Mouse (Mus musculus): ENCODE results near the gene H2al1m. TPM values are rescaled to one million over a fixed set of nuclear protein-coding genes. Genes with fewer than 3 reads are reported as not detected.
A peak's percentile ranks its signal among the peaks of the same experiment; 100 is the strongest.
"Not testable (repeated sequence)": the region's sequence is repeated elsewhere in the genome, so short reads cannot be mapped to it uniquely, and the experiment has no call there.

The H2al1m gene
- polyA plus RNA-seq (2012; rRNA removed) = 1.0 and 1.4 TPM in 2 replicates

GRCm38 (mm10) chrX:9283464-9283863 is at the start of gene H2al1m:
H2al1m (plus strand) TSS chrX:9283764.
- no CpG with 5 or more reads among the region's 1 CpGs for WGBS
- DNase-seq; H3K4me3 ChIP-seq (replicated peaks; ENCODE audit: insufficient read depth, low read depth, low read length); H3K27me3 ChIP-seq (ENCODE audit: control insufficient read depth, insufficient read depth, low read length); H3K27ac ChIP-seq (ENCODE audit: insufficient read depth, low read length); H3K4me1 ChIP-seq (ENCODE audit: control insufficient read depth, insufficient read depth, low read length): not testable (repeated sequence)

- Histone ChIP-seq H3K4me1 (ENCODE audit: control insufficient read depth, insufficient read depth, low read length) (peaks cover 12% of the 10 kb centered on the region), H3K27ac (ENCODE audit: insufficient read depth, low read length) (peak overlapping the region; percentile 81), H3K27me3 (ENCODE audit: control insufficient read depth, insufficient read depth, low read length) (no peaks in the 10 kb centered on the region), H3K4me3 (replicated peaks; ENCODE audit: insufficient read depth, low read depth, low read length) (no peak overlapping the region)
- TF ChIP-seq CTCF (IDR thresholded peaks at IDR 0.05; ENCODE audit: borderline replicate concordance, insufficient read depth, low read depth, low read length) (no peak), POLR2A (IDR thresholded peaks at IDR 0.05; ENCODE audit: borderline replicate concordance, insufficient read depth, low read length) (no peak)
- DNase-seq = peak; percentile 57 to 82
- 13% methylated on average over 5 of the region's 5 CpGs for WGBS
Measured at GRCm38 (mm10) chrX:9240737-9241591, 42.6 kb upstream of the H2al1m start.

- TF ChIP-seq CTCF (IDR thresholded peaks at IDR 0.05; ENCODE audit: borderline replicate concordance, insufficient read depth, low read depth, low read length) = no peak
- no peak for TF ChIP-seq POLR2A (IDR thresholded peaks at IDR 0.05; ENCODE audit: borderline replicate concordance, insufficient read depth, low read length)
- Histone ChIP-seq H3K27ac (ENCODE audit: insufficient read depth, low read length) (peak overlapping the region; percentile 64; the same call in 1 of the 2 replicates), H3K4me1 (ENCODE audit: control insufficient read depth, insufficient read depth, low read length) (peaks cover 12% of the 10 kb centered on the region), H3K4me3 (replicated peaks; ENCODE audit: insufficient read depth, low read depth, low read length) (no peak overlapping the region), H3K27me3 (ENCODE audit: control insufficient read depth, insufficient read depth, low read length) (no peaks in the 10 kb centered on the region)
- peak; percentile 45 to 46 for DNase-seq
- WGBS = 30% methylated on average over 8 of the region's 8 CpGs
Measured at GRCm38 (mm10) chrX:9243381-9243864, 40.1 kb upstream of the H2al1m start.

GRCm38 (mm10) chrX:9244603-9245336 is 38.8 kb upstream of the H2al1m start:
- Histone ChIP-seq H3K27me3 (ENCODE audit: control insufficient read depth, insufficient read depth, low read length) (no peaks in the 10 kb centered on the region), H3K27ac (ENCODE audit: insufficient read depth, low read length) (no peak overlapping the region), H3K4me3 (replicated peaks; ENCODE audit: insufficient read depth, low read depth, low read length) (no peak overlapping the region)

GRCm38 (mm10) chrX:9248911-9249310 is 34.7 kb upstream of the H2al1m start:
- Histone ChIP-seq H3K4me3 (replicated peaks; ENCODE audit: insufficient read depth, low read depth, low read length) (no peak overlapping the region), H3K27ac (ENCODE audit: insufficient read depth, low read length) (no peak overlapping the region), H3K27me3 (ENCODE audit: control insufficient read depth, insufficient read depth, low read length) (no peaks in the 10 kb centered on the region), H3K4me1 (ENCODE audit: control insufficient read depth, insufficient read depth, low read length) (no peaks in the 10 kb centered on the region; the same call in 1 of the 2 replicates)
- TF ChIP-seq CTCF (IDR thresholded peaks at IDR 0.05; ENCODE audit: borderline replicate concordance, insufficient read depth, low read depth, low read length) (no peak), POLR2A (IDR thresholded peaks at IDR 0.05; ENCODE audit: borderline replicate concordance, insufficient read depth, low read length) (no peak)
- 61% methylated on average over 5 of the region's 5 CpGs for WGBS
- no peak for DNase-seq

More at GRCm38 (mm10) chrX:9244603-9245336, 38.8 kb upstream of the H2al1m start:
- TF ChIP-seq POLR2A (IDR thresholded peaks at IDR 0.05; ENCODE audit: borderline replicate concordance, insufficient read depth, low read length) (no peak), CTCF (IDR thresholded peaks at IDR 0.05; ENCODE audit: borderline replicate concordance, insufficient read depth, low read depth, low read length) (no peak)
- peaks cover 12% of the 10 kb centered on the region for H3K4me1 ChIP-seq (ENCODE audit: control insufficient read depth, insufficient read depth, low read length)
- no peak for DNase-seq
- WGBS = 80% methylated on average over 12 of the region's 12 CpGs

- H3K27ac ChIP-seq (ENCODE audit: insufficient read depth, low read length) = no peak overlapping the region
- H3K4me3 ChIP-seq (replicated peaks; ENCODE audit: insufficient read depth, low read depth, low read length) = no peak overlapping the region
- H3K27me3 ChIP-seq (ENCODE audit: control insufficient read depth, insufficient read depth, low read length) = no peaks in the 10 kb centered on the region
- DNase-seq = no peak
- 86% methylated on average over 10 of the region's 10 CpGs for WGBS
- TF ChIP-seq POLR2A (IDR thresholded peaks at IDR 0.05; ENCODE audit: borderline replicate concordance, insufficient read depth, low read length) (no peak), CTCF (IDR thresholded peaks at IDR 0.05; ENCODE audit: borderline replicate concordance, insufficient read depth, low read depth, low read length) (no peak)
- no peaks in the 10 kb centered on the region for H3K4me1 ChIP-seq (ENCODE audit: control insufficient read depth, insufficient read depth, low read length)
Measured at GRCm38 (mm10) chrX:9253990-9254389, 29.6 kb upstream of the H2al1m start.

GRCm38 (mm10) chrX:9254901-9255300 is 28.7 kb upstream of the H2al1m start:
- H3K4me3 ChIP-seq (replicated peaks; ENCODE audit: insufficient read depth, low read depth, low read length) = no peak overlapping the region

More at GRCm38 (mm10) chrX:9254901-9255300, 28.7 kb upstream of the H2al1m start:
- no peak for DNase-seq
- no peaks in the 10 kb centered on the region for H3K27me3 ChIP-seq (ENCODE audit: control insufficient read depth, insufficient read depth, low read length)
- no peak for TF ChIP-seq POLR2A (IDR thresholded peaks at IDR 0.05; ENCODE audit: borderline replicate concordance, insufficient read depth, low read length)
- TF ChIP-seq CTCF (IDR thresholded peaks at IDR 0.05; ENCODE audit: borderline replicate concordance, insufficient read depth, low read depth, low read length) = no peak
- no peak overlapping the region for H3K27ac ChIP-seq (ENCODE audit: insufficient read depth, low read length)
- no peaks in the 10 kb centered on the region for H3K4me1 ChIP-seq (ENCODE audit: control insufficient read depth, insufficient read depth, low read length)
- 67% methylated on average over 3 of the region's 3 CpGs for WGBS
